Mouse (Mus musculus) small intestine, adult 2 months (tissue): ENCODE results near the gene Gm45837.

Source experiments
- CTCF ChIP-seq: fragments of 200-500 bp; IDR thresholded peaks from 2 replicates; pipeline ENCODE4 v1.5.1; 2012; ENCODE audit warnings: low read depth, mild to moderate bottlenecking, control low read depth, inconsistent platforms, low read length, moderate library complexity, mixed read lengths; ENCODE audit not compliant: insufficient replicate concordance, insufficient read length; ENCODE audit errors: extremely low read depth
- POLR2A ChIP-seq: fragments of 200-500 bp; IDR thresholded peaks from 2 replicates; pipeline ENCODE4 v1.6.1; 2012; ENCODE audit warnings: low read depth, mild to moderate bottlenecking, control low read depth, inconsistent platforms, low read length, moderate library complexity

DNA sequence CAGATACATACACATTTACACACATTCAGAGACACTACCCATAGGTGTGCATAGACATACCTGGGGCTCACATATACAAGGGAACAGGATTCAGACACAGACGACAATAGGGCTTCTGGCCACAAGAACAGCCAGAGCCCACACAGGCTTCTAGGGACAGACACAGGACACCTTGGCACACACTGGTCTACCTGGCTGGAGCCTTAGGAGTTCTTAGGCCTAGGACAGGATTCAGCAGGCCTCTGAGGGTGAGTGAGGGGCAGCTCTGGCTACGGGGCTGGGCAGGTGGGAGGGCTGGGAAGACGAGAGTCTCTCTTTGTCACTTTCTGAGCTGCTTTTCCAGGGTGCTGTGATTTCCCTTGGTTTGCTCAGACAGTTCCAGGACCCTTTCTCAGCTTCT lies 32.4 kb upstream of the Gm45837 start:
- TF ChIP-seq POLR2A, result no peak
- no peak for TF ChIP-seq CTCF
